Mouse (Mus musculus): ENCODE measurements around the gene Rpl7a. TPM values are rescaled to one million over a fixed set of nuclear protein-coding genes. Genes with fewer than 3 reads are reported as not detected.

Rpl7a gene
- total RNA-seq, 2 experiments from 2014 or later: 245 to 261 TPM

DNA sequence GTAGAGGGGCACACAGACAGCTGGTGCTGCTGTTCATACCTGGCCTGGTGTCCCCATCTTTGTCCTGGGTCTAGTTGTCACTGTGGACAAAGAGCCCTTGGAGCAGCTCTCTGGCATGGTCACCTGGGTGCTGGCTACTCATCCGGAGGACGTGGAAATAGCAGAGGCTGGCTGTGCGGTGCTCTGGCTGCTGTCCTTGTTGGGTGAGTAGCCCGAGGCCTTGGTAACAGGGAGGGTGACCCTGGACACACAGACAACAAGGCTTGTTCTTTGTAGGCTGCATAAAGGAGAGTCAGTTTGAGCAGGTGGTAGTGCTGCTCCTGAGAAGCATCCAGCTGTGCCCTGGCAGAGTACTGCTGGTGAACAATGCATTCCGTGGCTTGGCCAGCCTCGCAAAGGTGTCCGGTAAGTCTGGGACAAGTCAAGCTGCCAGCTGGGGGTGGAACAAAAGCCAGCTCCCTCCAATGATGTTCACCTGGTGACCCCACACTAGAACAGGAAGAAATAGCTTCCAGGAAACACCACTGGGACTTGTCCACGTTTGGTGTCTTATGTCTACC, 40.9 kb downstream of the Rpl7a start:
- no peak for TF ChIP-seq CTCF (conservative IDR thresholded peaks at IDR 0.05)
- H3K4me3 ChIP-seq: no peak overlapping the region
- no peak overlapping the region for H3K27ac ChIP-seq
- DNase-seq (ENCODE audit: low spot score in 2 of 2): no peak

DNA sequence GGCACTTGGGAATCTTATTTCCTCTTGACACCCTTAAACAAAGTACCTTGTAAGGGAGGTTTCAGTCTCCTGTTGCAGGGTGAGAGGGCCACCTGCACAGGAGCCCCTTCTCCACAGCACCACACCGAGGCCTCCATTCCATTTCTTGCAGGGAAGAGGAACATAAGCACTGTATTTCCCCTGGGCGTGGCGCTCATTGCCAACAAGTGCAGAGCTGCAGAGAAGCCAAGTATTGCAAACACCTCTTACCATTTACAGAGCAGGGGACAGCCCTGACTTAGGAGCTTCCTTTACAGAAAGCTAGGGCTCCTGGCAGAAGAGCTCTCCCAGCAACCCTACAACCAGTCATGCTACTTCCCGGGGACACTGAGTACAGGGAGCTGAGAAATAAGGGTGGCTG, 41.6 kb downstream of the Rpl7a start:
- no peak overlapping the region for H3K27ac ChIP-seq

DNA sequence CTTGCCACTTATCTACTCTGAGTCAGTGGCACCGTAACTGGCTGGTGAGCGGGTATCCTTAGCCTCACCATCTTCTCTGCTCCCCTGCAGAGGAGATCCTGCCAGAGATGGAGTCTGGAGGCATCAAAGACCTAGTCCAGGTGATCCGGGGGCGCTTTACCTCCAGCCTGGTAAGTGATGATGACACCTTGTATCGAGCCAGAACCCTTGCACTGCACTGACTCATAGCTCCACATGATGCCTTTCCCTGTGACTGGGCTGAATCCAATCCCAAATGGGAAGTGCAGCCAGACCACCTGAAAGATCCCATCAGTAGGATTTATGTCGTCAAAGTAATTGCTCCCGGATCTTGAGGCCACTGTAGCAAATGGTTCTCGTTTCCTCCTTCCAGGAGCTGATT, 42.3 kb downstream of the Rpl7a start:
- no peak overlapping the region for H3K27ac ChIP-seq
- no peak overlapping the region for H3K4me3 ChIP-seq
- no peak for TF ChIP-seq CTCF (conservative IDR thresholded peaks at IDR 0.05)
- no peak for DNase-seq (ENCODE audit: low spot score in 2 of 2)

More for the DNA sequence above, 41.6 kb downstream of the Rpl7a start:
- DNase-seq (ENCODE audit: low spot score in 2 of 2): no peak
- no peak overlapping the region for H3K4me3 ChIP-seq
- no peak for TF ChIP-seq CTCF (conservative IDR thresholded peaks at IDR 0.05)

DNA sequence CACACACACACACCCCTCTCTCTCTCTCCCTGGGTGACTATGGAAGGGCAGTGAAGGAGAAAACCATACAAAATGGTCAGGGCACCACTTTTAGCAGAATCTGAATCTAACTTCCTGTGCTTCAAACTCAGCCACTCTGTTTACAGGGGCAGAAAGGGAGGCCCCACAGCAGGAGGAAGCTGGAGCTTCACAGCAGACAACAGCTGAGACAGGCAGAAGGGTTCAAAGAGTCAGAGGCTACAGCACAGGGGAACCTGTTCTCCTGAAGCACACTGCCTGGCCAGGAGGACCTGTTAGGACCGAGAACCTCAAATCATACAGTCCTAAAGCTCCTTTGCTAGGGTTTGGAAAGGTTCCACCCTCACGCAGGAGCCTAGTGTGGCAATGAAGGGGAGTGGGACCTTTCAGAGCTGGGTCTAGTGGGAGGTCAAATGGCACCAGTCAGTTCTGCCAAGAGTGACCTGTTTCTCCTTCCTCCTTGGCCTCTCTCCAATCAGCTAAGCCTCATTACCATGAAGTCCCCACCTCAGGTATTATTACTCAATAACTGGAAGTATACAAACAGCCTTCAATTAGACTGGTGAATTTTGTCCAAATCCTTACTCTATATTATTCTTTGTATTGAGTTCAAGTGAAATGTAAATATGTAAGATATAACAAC, 44.3 kb downstream of the Rpl7a start:
- DNase-seq (ENCODE audit: low spot score in 2 of 2): no peak
- no peak for TF ChIP-seq CTCF (conservative IDR thresholded peaks at IDR 0.05)
- Histone ChIP-seq H3K27ac (no peak overlapping the region), H3K4me3 (no peak overlapping the region)

DNA sequence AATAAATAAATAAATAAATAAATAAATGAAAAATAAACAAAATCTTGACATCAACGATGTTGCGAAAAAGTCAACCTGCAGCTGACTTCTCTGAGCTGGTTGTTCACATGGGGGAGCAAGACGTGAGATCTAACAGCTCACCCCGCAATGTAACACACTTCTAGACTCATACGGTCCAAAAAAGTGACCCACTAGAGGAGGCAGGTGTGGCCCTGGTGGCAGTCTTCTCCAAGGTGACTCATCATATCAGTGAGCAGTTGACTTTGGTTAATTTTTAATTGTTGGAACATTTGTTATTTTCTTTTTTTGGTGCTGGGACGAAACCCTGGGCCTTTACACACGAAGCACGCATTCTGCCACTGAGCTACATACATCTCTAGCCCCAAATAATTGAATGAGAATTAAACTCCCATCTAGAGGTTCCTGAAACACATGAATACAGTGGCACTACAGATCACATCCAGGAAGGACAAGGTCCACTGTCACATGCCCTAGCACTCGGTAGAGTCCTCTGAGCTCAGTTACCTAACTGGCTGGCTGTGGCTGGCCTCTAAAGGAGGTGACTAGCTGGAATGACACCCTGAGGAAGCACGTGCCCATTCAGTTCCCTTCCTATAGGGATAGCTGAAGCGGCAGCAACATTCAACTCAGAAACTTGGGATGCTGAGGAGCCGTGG, 46.4 kb downstream of the Rpl7a start:
- no peak for DNase-seq (ENCODE audit: low spot score in 2 of 2)
- Histone ChIP-seq H3K27ac (no peak overlapping the region), H3K4me3 (no peak overlapping the region)
- no peak for TF ChIP-seq CTCF (conservative IDR thresholded peaks at IDR 0.05)

DNA sequence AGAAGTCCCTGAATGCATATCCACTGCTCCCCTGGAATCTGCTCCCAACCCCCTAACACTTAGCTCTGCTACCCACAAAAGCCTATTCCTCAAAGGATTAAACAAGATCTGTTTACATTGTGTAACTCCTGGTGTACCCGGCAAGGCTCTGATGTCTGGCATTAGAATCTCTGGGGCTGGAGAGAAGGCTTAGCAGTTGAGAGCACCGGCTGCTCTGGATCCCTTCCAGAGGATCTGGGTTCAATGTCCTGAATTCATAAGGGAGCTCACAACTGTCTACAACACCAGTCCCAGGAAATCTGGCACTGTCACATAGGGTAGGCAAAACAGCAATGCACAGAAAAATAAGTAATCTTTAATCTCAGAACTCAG, 46.9 kb downstream of the Rpl7a start:
- no peak for TF ChIP-seq CTCF (conservative IDR thresholded peaks at IDR 0.05)

DNA sequence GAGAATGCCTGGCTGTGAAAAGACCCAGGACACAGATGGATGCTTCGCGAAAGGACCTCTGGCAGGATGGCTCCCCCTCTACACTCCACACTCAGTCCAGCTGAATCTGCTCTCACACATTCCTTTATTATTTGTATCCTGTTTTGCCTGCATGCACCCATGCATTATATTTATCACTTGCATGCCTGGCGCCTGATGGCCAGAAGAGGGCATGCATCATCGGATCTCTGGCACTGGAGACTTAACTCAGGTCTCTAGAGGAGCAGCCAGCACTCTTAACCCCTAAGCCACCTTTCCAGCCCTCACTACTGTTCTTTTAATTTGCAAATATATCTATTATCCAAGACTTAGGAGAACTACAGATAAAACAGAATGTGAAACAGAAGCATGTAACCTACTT, 50.2 kb downstream of the Rpl7a start:
- no peak for DNase-seq (ENCODE audit: low spot score in 2 of 2)
- H3K4me3 ChIP-seq: no peak overlapping the region
- TF ChIP-seq CTCF (conservative IDR thresholded peaks at IDR 0.05): peak; percentile 67
- no peak overlapping the region for H3K27ac ChIP-seq

More for the DNA sequence above, 46.9 kb downstream of the Rpl7a start:
- H3K4me3 ChIP-seq: no peak overlapping the region
- H3K27ac ChIP-seq: no peak overlapping the region
- no peak for DNase-seq (ENCODE audit: low spot score in 2 of 2)

Other genes starting within 250 kb of the Rpl7a start
- not detected for gene Lcn4, start 239.5 kb upstream of the Rpl7a start, total RNA-seq (2021)
- gene Abo, start 45.8 kb upstream of the Rpl7a start, total RNA-seq (2021): not detected
- 10 to 100 TPM; 24.3 to 27.6 TPM for gene Surf6, start 7.9 kb upstream of the Rpl7a start, total RNA-seq (2021)
- gene Med22, start 87 bp upstream of the Rpl7a start, total RNA-seq (2021): 10 to 100 TPM; 44.6 to 46.5 TPM
- gene Surf2, start 5.6 kb downstream of the Rpl7a start, total RNA-seq (2021): 10 to 100 TPM; 35.9 to 36.9 TPM
- gene Surf1, start 5.8 kb downstream of the Rpl7a start, total RNA-seq (2021): 100 to 1,000 TPM in 1 of 2 experiments, 10 to 100 TPM in 1; 96.7 to 101 TPM
- 10 to 100 TPM; 51.9 to 55.2 TPM for gene Surf4, start 23.2 kb downstream of the Rpl7a start, total RNA-seq (2021)
- under 1 TPM in 1 of 2 experiments, not detected in 1; 0.27 TPM for gene Stkld1, start 23.3 kb downstream of the Rpl7a start, total RNA-seq (2021)
- gene Rexo4, start 53.6 kb downstream of the Rpl7a start, total RNA-seq (2021): 10 to 100 TPM; 57.4 to 62.2 TPM
- gene Adamts13, start 62.7 kb downstream of the Rpl7a start, total RNA-seq (2021): 1 to 10 TPM in 1 of 2 experiments, under 1 TPM in 1; 0.90 to 1.1 TPM
- 10 to 100 TPM; 45.0 to 47.0 TPM for gene Cacfd1, start 99.2 kb downstream of the Rpl7a start, total RNA-seq (2021)
- gene Slc2a6, start 117.2 kb downstream of the Rpl7a start, total RNA-seq (2021): 10 to 100 TPM; 38.4 to 42.3 TPM
- under 1 TPM; 0.51 to 0.71 TPM for gene Mymk, start 161.4 kb downstream of the Rpl7a start, total RNA-seq (2021)
- gene Adamtsl2, start 168.6 kb downstream of the Rpl7a start, total RNA-seq (2021): 10 to 100 TPM; 12.8 to 18.1 TPM
- 100 to 1,000 TPM; 132 to 144 TPM for gene Fam163b, start 231.7 kb downstream of the Rpl7a start, total RNA-seq (2021)